Mouse (Mus musculus) embryonic fibroblast, embryonic 13.5 days (primary cell): ENCODE results near the gene Fhit.

Experiments used
- CTCF ChIP-seq: IDR thresholded peaks from 2 replicates; pipeline ENCODE4 v1.5.1; 2011; ENCODE audit warnings: mild to moderate bottlenecking, control low read depth, low read length, moderate library complexity, borderline replicate concordance; ENCODE audit not compliant: insufficient read depth
- POLR2A ChIP-seq: IDR thresholded peaks from 2 replicates; pipeline ENCODE4 v1.6.1; 2011; ENCODE audit warnings: low read depth, mild to moderate bottlenecking, control low read depth, low read length, moderate library complexity

DNA sequence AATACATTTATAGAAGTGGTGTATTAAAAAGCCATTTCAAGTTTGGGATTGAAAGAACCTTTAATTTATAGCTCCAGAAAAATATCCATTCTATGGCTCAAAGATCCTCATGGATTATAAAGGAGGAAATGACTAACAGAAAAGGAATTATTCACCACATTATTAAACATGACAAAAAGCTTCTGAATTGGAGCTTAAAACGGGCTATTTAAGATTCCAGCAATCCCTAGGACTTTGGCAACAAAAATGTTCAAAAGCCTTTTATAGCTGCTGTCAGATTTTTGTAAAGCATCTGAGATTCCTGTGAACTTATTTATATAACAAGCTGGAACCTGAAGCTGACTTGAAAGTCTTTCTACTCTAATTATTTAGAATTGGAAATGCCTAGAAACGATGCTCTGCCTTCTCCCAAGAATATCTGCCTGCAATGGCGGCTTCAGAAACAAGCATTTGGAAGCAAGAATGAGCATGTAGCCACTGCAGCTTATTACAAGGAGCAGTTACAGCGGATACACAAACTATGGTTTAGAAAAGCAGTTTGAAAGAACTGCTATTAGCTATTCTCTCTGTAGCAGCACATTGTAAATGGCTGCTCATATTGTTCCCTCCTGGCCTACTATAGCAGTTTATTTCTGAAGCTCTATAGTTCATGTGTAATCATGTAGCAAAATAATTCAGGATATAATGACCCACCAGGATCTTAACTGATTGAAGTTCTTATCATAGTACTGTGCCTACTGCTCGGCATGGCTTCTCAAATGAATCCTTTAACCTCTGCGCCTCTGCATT lies 995.0 kb downstream of the Fhit start:
- TF ChIP-seq CTCF (no peak), POLR2A (no peak)
